Comparison of ENCODE assay signal across 10 mouse cellular contexts in genomic region chr10:94087367-94088077, GRCm38 (mm10). TPM values are rescaled to one million over a fixed set of nuclear protein-coding genes. Genes with fewer than 3 reads are reported as not detected.
DNase-seq lines count a peak whose midpoint lies in the region; ATAC-seq lines count a peak whose summit lies in the region.
"Had no signal": no experiment of that assay in that cellular context is flagged by ENCODE, and none has a peak within 500 bp of the region (broad histone marks: within the 10 kb centered on the region; RNA-seq: fewer than 3 reads in every experiment).

No protein-coding gene starts in this region.

- H3K9me3 ChIP-seq in kidney, embryonic 15.5 days (replicated peaks): no peaks in the 10 kb centered on the region; the same call in 1 of the 2 replicates
- no peaks in the 10 kb centered on the region for H3K9me3 ChIP-seq in hindbrain, embryonic 16.5 days (ENCODE audit: control insufficient read depth, low read length)
- H3K9me3 ChIP-seq: embryonic facial prominence, embryonic 15.5 days had no signal

- no peak overlapping the region for H3K4me3 ChIP-seq in kidney, embryonic 15.5 days (replicated peaks)
- H3K4me3 ChIP-seq in hindbrain, embryonic 16.5 days (ENCODE audit: low read length): no peak overlapping the region
- H3K4me3 ChIP-seq: embryonic facial prominence, embryonic 15.5 days; limb, embryonic 12.5 days had no signal

- H3K9ac ChIP-seq in kidney, embryonic 15.5 days: no peak overlapping the region
- H3K9ac ChIP-seq in hindbrain, embryonic 16.5 days (ENCODE audit: low read depth, low read length): no peak overlapping the region
- H3K9ac ChIP-seq: embryonic facial prominence, embryonic 15.5 days; limb, embryonic 12.5 days had no signal

- ATAC-seq in kidney, embryonic 15.5 days (replicated peaks; ENCODE audit: low FRiP score): no peak
- ATAC-seq in hindbrain, embryonic 16.5 days: peak; percentile 84
- ATAC-seq in granulocyte monocyte progenitor cell, adult 5-6 weeks (replicated peaks; ENCODE audit: poor library complexity, severe bottlenecking): no peak

- no peak overlapping the region for H3K27ac ChIP-seq in kidney, embryonic 15.5 days
- H3K27ac ChIP-seq in hindbrain, embryonic 16.5 days (ENCODE audit: low read depth, low read length): peak overlapping the region; percentile 23; the same call in 1 of the 2 replicates
- H3K27ac ChIP-seq: limb, embryonic 12.5 days had no signal

- WGBS in kidney, embryonic 15.5 days: 71% methylated on average over 9 of the region's 11 CpGs
- WGBS in hindbrain, embryonic 16.5 days: 26% methylated on average over 10 of the region's 11 CpGs

- H3K27me3 ChIP-seq in kidney, embryonic 15.5 days: no peaks in the 10 kb centered on the region
- no peaks in the 10 kb centered on the region for H3K27me3 ChIP-seq in hindbrain, embryonic 16.5 days (replicated peaks; ENCODE audit: control insufficient read depth, insufficient read depth, low read length)
- H3K27me3 ChIP-seq: embryonic facial prominence, embryonic 15.5 days; limb, embryonic 12.5 days had no signal

- no peak overlapping the region for H3K4me2 ChIP-seq in kidney, embryonic 15.5 days
- H3K4me2 ChIP-seq in hindbrain, embryonic 16.5 days (ENCODE audit: low read length): peak overlapping the region; percentile 10
- H3K4me2 ChIP-seq: embryonic facial prominence, embryonic 15.5 days; limb, embryonic 12.5 days had no signal

- DNase-seq in kidney, adult 11 months: peak; percentile 30
- DNase-seq in adrenal gland, postnatal 36 days: peak; percentile 54 to 69
- DNase-seq in lung, postnatal 14 days: peak; percentile 63
- no peak for DNase-seq in thymus, postnatal 10 days (ENCODE audit: low spot score in 2 of 2)
- no peak for DNase-seq in MN1 (ENCODE audit: low spot score)

- peaks cover 18% of the 10 kb centered on the region for H3K36me3 ChIP-seq in kidney, embryonic 15.5 days
- H3K36me3 ChIP-seq in hindbrain, embryonic 16.5 days (ENCODE audit: control insufficient read depth, insufficient read depth, low read length): 0 out of 2 replicates have a peak, but pooled peaks cover 6% of the 10 kb centered on the region

- H3K4me1 ChIP-seq in kidney, embryonic 15.5 days: no peaks in the 10 kb centered on the region
- no peaks in the 10 kb centered on the region for H3K4me1 ChIP-seq in hindbrain, embryonic 16.5 days (ENCODE audit: control insufficient read depth, insufficient read depth, low read depth, low read length)

RNA-seq across cellular contexts. Expression of gene Fgd6, which starts 51.7 kb away (rescaled TPM):
- polyA plus RNA-seq in kidney, embryonic 15.5 days (2015; fragmentation: Nextera tagmentation; extraction: Ambion mirVana): 3.0 and 3.3 TPM in 2 replicates
- 1 to 10 TPM; 5.1 to 5.8 TPM for total RNA-seq in adrenal gland, postnatal 36 days (2021)
- polyA plus RNA-seq in hindbrain, embryonic 16.5 days (2015; fragmentation: Nextera tagmentation; extraction: Ambion mirVana): 2.2 and 2.5 TPM in 2 replicates
- total RNA-seq in granulocyte monocyte progenitor cell, adult 5-6 weeks (2014; fragmentation: Nextera tagmentation): 0.77 and 1.8 TPM in 2 replicates
- total RNA-seq in granulocyte monocyte progenitor cell, adult 5-6 weeks (2017): 0.05 and 0.22 TPM in 2 replicates

RNA-seq across cellular contexts. Expression of gene Vezt, which starts 51.9 kb away (rescaled TPM):
- polyA plus RNA-seq in kidney, embryonic 15.5 days (2015; fragmentation: Nextera tagmentation; extraction: Ambion mirVana): 23.6 TPM in 2 replicates
- total RNA-seq in adrenal gland, postnatal 36 days (2021): 10 to 100 TPM; 18.0 to 22.8 TPM
- polyA plus RNA-seq in hindbrain, embryonic 16.5 days (2015; fragmentation: Nextera tagmentation; extraction: Ambion mirVana): 52.1 and 54.0 TPM in 2 replicates
- total RNA-seq in granulocyte monocyte progenitor cell, adult 5-6 weeks (2014; fragmentation: Nextera tagmentation): 10.4 TPM in 2 replicates
- 6.5 and 8.4 TPM in 2 replicates for total RNA-seq in granulocyte monocyte progenitor cell, adult 5-6 weeks (2017)

Comparison
In these comparisons a context has a peak if more than half of its experiments do, and no peak if none do; other contexts are left out.
1. DNase-seq: peak in kidney, adult 11 months (single experiment), adrenal gland, postnatal 36 days (2 of 2) and lung, postnatal 14 days (single experiment); none in thymus, postnatal 10 days (0 of 2) and MN1 (single experiment).